Mouse (Mus musculus) heart, adult 2 months (tissue): ENCODE measurements at regions not wholly inside any gene's neighbourhood (a gene's known extent, or its start where the extent isn't known, plus 50 kb on each side); places are given as distances from the start of the nearest gene placed in this dataset.

ENCODE experiments used
- DNase-seq, 2 experiments: peaks; one replicate each; pipeline ENCODE4 v3.0.0; 2021
- H3K27ac ChIP-seq: fragments of 200-600 bp; 2 replicates; pipeline ENCODE4 v1.8.1; 2022
- H3K27me3 ChIP-seq: fragments of 200-500 bp; 2 replicates; pipeline ENCODE4 v1.6.1; 2012; ENCODE audit warnings: mild to moderate bottlenecking, low read length, inconsistent platforms, mixed read lengths; ENCODE audit not compliant: control insufficient read depth, insufficient read depth
- H3K36me3 ChIP-seq: fragments of 200-500 bp; 2 replicates; pipeline ENCODE4 v1.6.1; 2012; ENCODE audit warnings: low read length, inconsistent platforms; ENCODE audit not compliant: control insufficient read depth, insufficient read depth
- H3K4me1 ChIP-seq: fragments of 200-500 bp; 2 replicates; pipeline ENCODE4 v1.6.1; 2011; ENCODE audit warnings: low read length; ENCODE audit not compliant: control insufficient read depth, insufficient read depth
- H3K4me3 ChIP-seq: fragments of 200-600 bp; 2 replicates; pipeline ENCODE4 v1.8.1; 2022
- H3K79me2 ChIP-seq: fragments of 200-500 bp; replicated peaks from 2 replicates; pipeline ENCODE4 v1.6.1; 2012; ENCODE audit warnings: mild to moderate bottlenecking, inconsistent platforms, low read length, moderate library complexity, mixed read lengths; ENCODE audit not compliant: control insufficient read depth, insufficient read depth
- H3K9ac ChIP-seq: fragments of 200-500 bp; 2 replicates; pipeline ENCODE4 v1.6.1; 2012; ENCODE audit warnings: low read depth, mild to moderate bottlenecking, control low read depth, inconsistent platforms, low read length, mixed read lengths
- CTCF ChIP-seq: fragments of 200-600 bp; IDR thresholded peaks from 2 replicates; pipeline ENCODE4 v1.8.1; 2022; ENCODE audit warnings: antibody characterized with exemption, mild to moderate bottlenecking, moderate library complexity
- EP300 ChIP-seq: fragments of 200-500 bp; IDR thresholded peaks from 2 replicates; pipeline ENCODE4 v1.6.1; 2011; ENCODE audit warnings: low read depth, low read length, control low read depth; ENCODE audit not compliant: insufficient read depth
- POLR2A ChIP-seq: fragments of 200-500 bp; IDR thresholded peaks from 2 replicates; pipeline ENCODE4 v1.6.1; 2011; ENCODE audit warnings: mild to moderate bottlenecking, low read depth, low read length, control low read depth; ENCODE audit not compliant: insufficient read depth
- WGBS: fragments of 180-500 bp; shearing (Covaris S2); methylation state at CpG from one replicate; pipeline ENCODE4 v1.1.7; 2018; 5-methylcytosine and 5-hydroxymethylcytosine counted together
- intact Hi-C: fragments of 180-260 bp; cut with DNase I; formaldehyde crosslinking; loops from one replicate; pipeline ENCODE4 v1.15.1; 2025

GRCm38 (mm10) chr12:51025531-51025930 lies 322.3 kb upstream of the G2e3 start:
- Histone ChIP-seq H3K9ac (no peak overlapping the region), H3K27ac (no peak overlapping the region), H3K79me2 (no peaks in the 10 kb centered on the region), H3K27me3 (no peaks in the 10 kb centered on the region), H3K4me3 (no peak overlapping the region), H3K4me1 (no peaks in the 10 kb centered on the region), H3K36me3 (no peaks in the 10 kb centered on the region)
- WGBS = 39% methylated on average over 3 of the region's 3 CpGs
- TF ChIP-seq POLR2A (no peak), CTCF (no peak), EP300 (no peak)
- DNase-seq = no peak
- intact Hi-C loops = no loop called here

GRCm38 (mm10) chr12:51024057-51024743 lies 323.7 kb upstream of the G2e3 start:
- Histone ChIP-seq H3K36me3 (no peaks in the 10 kb centered on the region), H3K27ac (no peak overlapping the region), H3K4me3 (no peak overlapping the region), H3K27me3 (no peaks in the 10 kb centered on the region), H3K79me2 (no peaks in the 10 kb centered on the region), H3K4me1 (no peaks in the 10 kb centered on the region), H3K9ac (no peak overlapping the region)
- intact Hi-C loops = no loop called here
- DNase-seq = no peak
- TF ChIP-seq EP300 = no peak
- no peak for TF ChIP-seq CTCF
- no peak for TF ChIP-seq POLR2A
- 88% methylated on average over 3 of the region's 3 CpGs for WGBS

GRCm38 (mm10) chr12:51018185-51018584 lies 329.7 kb upstream of the G2e3 start:
- no peak for DNase-seq
- WGBS = 75% methylated on average over 5 of the region's 5 CpGs
- H3K36me3 ChIP-seq = no peaks in the 10 kb centered on the region
- TF ChIP-seq EP300 (no peak), POLR2A (no peak), CTCF (no peak)
- H3K4me1 ChIP-seq = no peaks in the 10 kb centered on the region
- intact Hi-C loops = no loop called here
- no peaks in the 10 kb centered on the region for H3K27me3 ChIP-seq
- no peak overlapping the region for H3K27ac ChIP-seq
- no peak overlapping the region for H3K4me3 ChIP-seq
- H3K9ac ChIP-seq = no peak overlapping the region
- no peaks in the 10 kb centered on the region for H3K79me2 ChIP-seq

GRCm38 (mm10) chr12:51016081-51016480 lies 331.8 kb upstream of the G2e3 start:
- Histone ChIP-seq H3K79me2 (no peaks in the 10 kb centered on the region), H3K4me3 (no peak overlapping the region), H3K4me1 (no peaks in the 10 kb centered on the region), H3K9ac (no peak overlapping the region), H3K27ac (no peak overlapping the region), H3K36me3 (no peaks in the 10 kb centered on the region), H3K27me3 (no peaks in the 10 kb centered on the region)
- WGBS = 75% methylated on average over 6 of the region's 6 CpGs
- DNase-seq = no peak
- TF ChIP-seq EP300 = no peak
- TF ChIP-seq POLR2A = no peak
- TF ChIP-seq CTCF = no peak
- intact Hi-C loops = no loop called here

GRCm38 (mm10) chr12:51009644-51010043 lies 338.2 kb upstream of the G2e3 start:
- H3K27me3 ChIP-seq = no peaks in the 10 kb centered on the region
- H3K4me1 ChIP-seq = no peaks in the 10 kb centered on the region
- H3K27ac ChIP-seq = no peak overlapping the region
- no peak for TF ChIP-seq EP300
- no peak for TF ChIP-seq POLR2A
- no peak for TF ChIP-seq CTCF
- H3K9ac ChIP-seq = no peak overlapping the region
- H3K36me3 ChIP-seq = no peaks in the 10 kb centered on the region
- intact Hi-C loops = no loop called here
- DNase-seq = no peak
- 88% methylated on average over 4 of the region's 4 CpGs for WGBS
- H3K4me3 ChIP-seq = no peak overlapping the region
- no peaks in the 10 kb centered on the region for H3K79me2 ChIP-seq

GRCm38 (mm10) chr12:51001722-51002592 lies 345.9 kb upstream of the G2e3 start:
- Histone ChIP-seq H3K36me3 (no peaks in the 10 kb centered on the region), H3K4me3 (no peak overlapping the region), H3K79me2 (no peaks in the 10 kb centered on the region), H3K4me1 (no peaks in the 10 kb centered on the region), H3K9ac (no peak overlapping the region), H3K27me3 (no peaks in the 10 kb centered on the region), H3K27ac (no peak overlapping the region)
- intact Hi-C loops = no loop called here
- WGBS = 35% methylated on average over 12 of the region's 12 CpGs
- no peak for DNase-seq
- TF ChIP-seq EP300 (no peak), CTCF (no peak), POLR2A (no peak)
